Mouse (Mus musculus) heart, embryonic 15.5 days (tissue): ENCODE data around the gene Grm8. TPM values are rescaled to one million over a fixed set of nuclear protein-coding genes. Genes with fewer than 3 reads are reported as not detected.

Experiments used
- microRNA counts: library from miRNA; unstranded; fragments of <30 nt; microRNA quantifications from one replicate; lab custom pipeline; 2016
- microRNA-seq: library from miRNA; unstranded; fragments of <30 nt; microRNA quantifications from one replicate; pipeline ENCODE4, GENCODE M21; 2016
- polyA plus RNA-seq: library from polyadenylated mRNA; unstranded; fragments of >200 nt; fragmentation: Nextera tagmentation; extraction: Ambion mirVana; gene quantifications from 2 replicates; pipeline ENCODE4 v1.2.1, GENCODE M21; 2015

Gene Grm8
- polyA plus RNA-seq, 1 experiment from 2014 or later, result 0.08 TPM

MicroRNAs encoded within 50 kb of the gene (microRNA counts, 519-probe panel; counts per million panel counts)
- 2,860 counts per million, percentile 70 among the panel's probes with 10 or more counts for microRNA mmu-miR-592 (lab: Ali Mortazavi, UCI)

Small RNA genes within 50 kb of the gene (microRNA-seq; reads per million reads assigned to microRNA genes)
- gene Mir592, result 14.7 reads per million, percentile 30 among the genes with 10 or more reads in this experiment
